Mouse (Mus musculus) layer of hippocampus, postnatal 14 days (tissue): ENCODE results near the gene Gm28051. TPM values are rescaled to one million over a fixed set of nuclear protein-coding genes. Genes with fewer than 3 reads are reported as not detected.

ENCODE experiments used
- DNase-seq, 2 experiments: peaks; one replicate each; pipeline ENCODE4 v3.0.0; 2021 to 2022; ENCODE audit warnings: low spot score in 2 of 2, mixed read lengths in 1 of 2
- total RNA-seq, 2 experiments: library from RNA; stranded (reverse); gene quantifications; 2 replicates each; pipeline ENCODE4 v1.2.3; 2021

Gm28051 gene
- total RNA-seq, 2 experiments from 2014 or later: not detected

- DNase-seq: no peak
Measured at GRCm38 (mm10) chr12:102706833-102707463, 50.6 kb downstream of the Gm28051 start.

- no peak for DNase-seq
Measured at GRCm38 (mm10) chr12:102705906-102706640, 51.5 kb downstream of the Gm28051 start.

DNA sequence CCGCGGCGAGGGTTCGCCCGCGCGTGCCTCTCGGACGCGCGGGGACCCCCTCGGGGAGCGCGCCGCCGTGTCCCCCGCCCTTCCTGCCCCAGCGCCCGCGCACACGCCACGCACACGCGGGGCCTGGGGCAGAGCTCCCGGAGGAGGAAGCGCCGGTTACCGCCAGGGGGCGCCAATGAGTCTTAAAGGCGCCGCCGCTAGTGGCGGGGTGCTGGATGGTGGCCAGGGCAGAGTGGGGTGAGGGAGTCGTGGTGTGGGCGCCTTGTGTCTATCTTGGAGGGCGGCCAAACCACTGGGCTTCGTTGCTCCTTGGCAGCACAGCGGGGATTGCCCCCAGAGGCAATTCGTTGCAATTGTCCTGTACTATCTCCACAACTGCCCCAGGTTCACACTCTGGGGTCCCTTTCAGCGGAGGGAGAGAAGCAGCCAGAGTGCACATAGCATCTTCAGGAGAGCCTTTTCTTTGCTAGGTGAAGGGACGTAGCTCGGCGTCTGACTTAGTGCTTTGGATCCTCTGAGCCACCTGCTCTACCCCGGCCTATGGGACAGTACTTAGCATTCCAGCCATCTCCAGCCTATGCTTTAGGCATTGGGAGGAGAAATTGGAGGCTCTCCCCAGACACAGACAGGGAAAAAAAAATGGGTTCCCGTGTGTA lies 52.2 kb downstream of the Gm28051 start:
- peak; percentile 87 to 90 for DNase-seq

DNA sequence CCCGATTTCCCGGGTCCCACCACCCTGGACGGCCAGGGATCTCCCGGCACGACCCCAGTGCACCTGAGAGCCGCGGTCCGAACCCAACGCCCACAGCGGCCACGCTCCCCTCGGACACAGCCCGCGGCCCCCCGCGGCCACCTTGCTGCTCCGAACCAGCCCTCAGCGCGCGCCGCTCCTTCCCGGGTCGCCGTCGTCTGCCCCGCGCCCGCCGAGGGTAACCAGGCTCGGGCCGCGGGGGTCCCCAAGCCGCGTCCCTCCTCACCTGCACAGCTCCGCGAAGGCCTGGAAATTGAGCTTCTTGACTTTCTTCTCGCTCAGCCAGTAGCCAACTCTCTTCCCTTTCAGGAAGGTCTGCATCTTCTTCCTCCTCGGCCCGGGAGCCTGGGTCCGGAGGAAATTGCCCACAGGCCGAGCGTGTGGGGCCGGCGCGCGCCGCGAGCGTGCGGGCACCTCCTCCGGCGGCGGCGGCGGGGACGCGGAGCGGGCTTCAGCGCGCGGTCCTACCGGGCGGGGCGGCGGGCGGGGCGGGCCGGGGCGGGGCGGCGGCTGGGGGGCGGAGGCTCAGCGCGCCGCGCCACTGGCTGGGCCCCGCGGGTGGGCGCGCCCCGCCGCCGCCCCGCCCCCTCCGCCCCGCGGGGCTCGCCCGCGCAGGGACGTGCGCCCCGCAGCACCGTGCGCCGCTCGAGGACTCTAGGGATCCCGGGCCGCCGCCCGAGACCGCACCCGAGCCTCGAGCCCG lies 52.9 kb downstream of the Gm28051 start, which contains the start of gene Itpk1:
Gene Itpk1, minus strand, starts transcription at position 474 of the 742 bp plus-strand sequence.
- no peak for DNase-seq

DNA sequence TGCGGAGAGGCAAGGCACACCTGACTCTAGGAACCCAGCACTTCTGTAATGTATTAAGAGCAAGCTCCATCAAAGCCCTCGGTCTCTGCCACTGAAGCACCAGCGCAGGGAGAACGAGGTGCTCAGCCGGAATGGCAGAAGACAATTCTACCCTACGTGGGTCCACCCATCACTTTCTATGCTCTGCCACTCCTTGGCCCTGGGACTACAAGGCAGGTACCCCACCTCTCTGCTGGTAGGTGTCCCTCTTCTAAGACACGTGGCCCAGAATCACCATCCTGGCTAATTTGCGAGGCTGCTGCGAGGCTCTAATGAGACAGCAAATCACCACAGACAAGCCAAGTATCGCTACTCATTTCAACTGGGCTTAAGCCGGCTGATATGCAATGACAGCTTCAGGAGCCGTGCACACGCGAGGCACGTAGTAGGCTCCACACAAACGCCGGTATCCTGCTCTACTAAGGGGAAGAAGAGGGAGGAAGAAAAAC lies 53.6 kb downstream of the Gm28051 start:
- DNase-seq: no peak

GRCm38 (mm10) chr12:102703441-102703840 lies 54.1 kb downstream of the Gm28051 start:
- no peak for DNase-seq

GRCm38 (mm10) chr12:102703111-102703412 lies 54.5 kb downstream of the Gm28051 start:
- peak in 1 of 2 experiments; percentile 71 for DNase-seq

DNA sequence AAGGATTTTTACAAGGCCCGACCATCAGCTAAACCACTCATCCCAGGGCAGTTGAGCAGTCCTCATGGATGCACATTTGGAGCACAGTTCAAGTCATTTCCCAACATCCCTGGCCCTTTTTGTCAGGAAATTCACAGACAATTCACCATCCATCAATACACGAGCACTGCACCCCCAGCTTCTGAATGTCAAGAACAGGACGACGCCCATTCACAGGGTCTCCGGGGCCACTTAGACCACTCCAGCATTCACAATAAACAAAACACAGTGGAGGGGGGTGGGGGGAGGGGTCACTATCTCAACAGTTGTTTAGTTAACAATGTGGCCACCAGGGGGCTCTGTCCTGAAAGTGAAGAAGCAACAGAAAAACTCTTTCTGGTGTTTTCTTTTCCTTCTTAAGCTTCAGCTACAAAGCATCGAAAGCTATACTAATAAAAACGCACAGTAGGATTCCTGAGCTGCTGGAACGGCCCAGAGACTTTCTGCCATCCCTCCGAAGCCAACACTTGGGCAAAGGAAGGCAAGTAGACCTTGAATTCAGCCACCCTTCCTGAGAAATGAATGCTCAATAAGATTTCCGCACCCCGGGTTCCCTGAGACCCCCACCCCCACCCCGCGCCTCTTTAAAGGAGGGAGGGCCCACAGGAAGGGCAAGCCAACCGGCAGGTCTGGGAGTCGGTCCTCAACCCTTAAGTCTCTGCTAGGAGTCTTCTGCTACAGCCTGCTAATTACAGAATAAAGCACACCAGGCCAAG lies 55.0 kb downstream of the Gm28051 start:
- peak; percentile 70 to 85 for DNase-seq

GRCm38 (mm10) chr12:102701691-102702207 lies 55.8 kb downstream of the Gm28051 start:
- no peak for DNase-seq

DNA sequence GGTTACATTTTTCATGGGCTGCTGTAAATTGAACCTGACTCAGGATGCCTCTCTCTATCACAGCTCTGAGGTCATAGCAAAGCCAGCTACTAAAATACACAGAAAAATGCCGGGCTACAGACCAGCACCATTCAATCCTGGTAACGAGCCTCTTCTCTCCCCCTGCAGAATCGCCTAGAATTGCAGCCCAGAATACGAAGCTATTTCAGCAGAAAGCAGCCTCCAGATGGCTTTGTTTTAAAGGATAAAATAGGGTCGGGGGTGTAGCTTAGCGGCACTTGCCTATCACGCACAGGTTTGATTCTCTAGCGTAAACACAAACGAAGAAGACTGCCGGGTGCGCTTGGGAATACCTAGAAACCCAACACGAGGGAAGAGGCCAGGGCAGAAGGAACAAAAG lies 57.1 kb downstream of the Gm28051 start:
- DNase-seq: no peak

GRCm38 (mm10) chr12:102699156-102699555 lies 58.4 kb downstream of the Gm28051 start:
- DNase-seq: no peak

- no peak for DNase-seq
Measured at GRCm38 (mm10) chr12:102698089-102698684, 59.4 kb downstream of the Gm28051 start.

DNA sequence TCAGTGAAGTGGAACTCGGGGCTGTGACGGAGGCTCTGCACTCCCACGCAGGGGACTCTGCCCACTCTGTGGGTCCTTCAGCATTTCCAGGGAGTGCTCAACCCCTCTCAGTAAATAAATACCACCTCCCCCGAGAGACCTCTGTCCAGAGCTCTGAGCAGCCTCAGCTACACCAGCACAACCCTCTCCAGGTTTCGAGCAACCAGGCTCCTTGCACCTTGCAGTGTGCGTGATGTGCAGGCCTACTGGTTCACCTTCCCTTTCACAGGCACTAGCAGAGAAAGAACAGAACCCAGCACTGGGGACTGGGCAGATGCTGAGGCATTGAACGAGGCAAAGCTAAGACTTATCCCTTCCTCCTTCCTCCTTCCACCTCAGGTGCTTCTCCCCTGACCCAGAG lies 60.2 kb downstream of the Gm28051 start:
- no peak for DNase-seq

GRCm38 (mm10) chr12:102696635-102697354 lies 60.8 kb downstream of the Gm28051 start:
- DNase-seq: no peak

DNA sequence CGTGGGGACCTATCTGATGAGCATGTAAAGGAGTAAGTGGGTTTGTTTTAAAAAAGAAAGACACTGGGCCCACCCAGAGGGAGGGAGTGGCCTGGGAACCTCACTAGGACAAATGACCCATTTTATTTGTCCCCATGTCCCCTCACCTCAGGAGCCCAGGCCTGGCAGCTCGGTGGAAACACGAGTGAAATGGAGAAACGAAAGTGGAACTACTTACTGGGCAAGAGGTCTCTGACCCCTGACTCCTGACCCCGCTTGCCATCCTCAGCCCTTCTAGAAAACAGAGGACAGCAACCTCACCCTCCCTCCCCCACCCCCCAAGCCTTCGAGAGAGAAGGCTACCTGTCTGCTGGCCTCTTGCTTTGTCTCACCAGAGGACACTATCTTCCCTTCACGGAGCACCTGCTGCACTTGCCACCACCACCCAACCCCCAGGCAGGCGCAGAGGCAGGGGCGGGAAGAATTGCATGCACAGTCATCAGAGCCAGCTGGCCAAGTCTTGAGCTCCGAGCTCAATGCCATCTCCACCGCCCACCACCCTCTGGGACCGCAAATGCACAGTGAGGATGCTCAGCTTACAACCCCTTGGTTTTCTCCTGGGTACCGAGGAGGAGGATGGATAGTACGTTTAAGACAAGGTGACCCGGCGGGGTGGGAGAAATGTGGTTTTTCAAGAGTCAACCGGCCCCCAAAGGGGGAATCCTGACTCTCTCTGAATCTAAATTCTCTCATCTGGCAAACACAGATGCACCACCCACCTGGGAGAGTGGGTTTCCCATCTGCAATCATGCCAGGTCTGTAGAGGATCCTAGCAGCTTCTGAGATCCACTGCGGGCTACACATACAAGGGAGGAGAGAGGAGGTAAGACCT lies 62.0 kb downstream of the Gm28051 start:
- DNase-seq: peak; percentile 74 to 81

DNA sequence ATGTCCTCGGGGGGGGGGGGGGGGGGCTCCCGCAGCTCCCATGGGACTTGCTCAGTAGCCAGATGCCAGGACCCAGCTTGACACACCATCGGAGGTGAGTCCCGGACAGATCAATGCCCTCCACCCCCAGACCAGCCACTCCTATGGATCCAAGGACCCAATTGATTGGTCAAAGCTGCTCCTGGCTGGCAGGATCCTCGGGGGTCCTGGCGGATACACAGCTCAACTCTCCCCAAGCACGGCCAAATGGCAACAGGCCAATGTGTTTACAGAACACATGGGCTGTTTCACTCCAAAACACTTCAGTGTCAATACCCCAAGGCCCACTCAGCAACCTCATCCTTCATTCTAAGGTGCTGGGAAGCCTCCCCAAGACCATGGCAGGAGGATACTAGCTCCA lies 65.8 kb downstream of the Gm28051 start:
- DNase-seq: no peak

- DNase-seq: no peak
Measured at GRCm38 (mm10) chr12:102691180-102691579, 66.4 kb downstream of the Gm28051 start.

GRCm38 (mm10) chr12:102689773-102690563 lies 67.6 kb downstream of the Gm28051 start:
- DNase-seq: no peak
